Mouse (Mus musculus): ENCODE results near the gene Ak5.
"Not testable (repeated sequence)": the region's sequence is repeated elsewhere in the genome, so short reads cannot be mapped to it uniquely, and the experiment has no call there.

Ak5 gene

GRCm38 (mm10) chr3:152477796-152478527 lies 190.2 kb downstream of the Ak5 start:
- peak; percentile 59 for DNase-seq (ENCODE audit: low read depth, low spot score)

- no peak for DNase-seq (ENCODE audit: low read depth, low spot score)
Observed at GRCm38 (mm10) chr3:152475894-152476293, 192.3 kb downstream of the Ak5 start.

- no peak for DNase-seq (ENCODE audit: low read depth, low spot score)
Observed at GRCm38 (mm10) chr3:152475278-152475669, 192.9 kb downstream of the Ak5 start.

GRCm38 (mm10) chr3:152474582-152475277 lies 193.4 kb downstream of the Ak5 start:
- DNase-seq (ENCODE audit: low read depth, low spot score): peak; percentile 77

GRCm38 (mm10) chr3:152472676-152473075 lies 195.5 kb downstream of the Ak5 start:
- DNase-seq (ENCODE audit: low read depth, low spot score): no peak

- DNase-seq (ENCODE audit: low read depth, low spot score): no peak
Observed at GRCm38 (mm10) chr3:152470347-152470746, 197.8 kb downstream of the Ak5 start.

- no peak for DNase-seq (ENCODE audit: low read depth, low spot score)
Observed at GRCm38 (mm10) chr3:152469423-152470200, 198.5 kb downstream of the Ak5 start.

- DNase-seq (ENCODE audit: low read depth, low spot score): no peak
Observed at GRCm38 (mm10) chr3:152468569-152469041, 199.6 kb downstream of the Ak5 start.

GRCm38 (mm10) chr3:152468032-152468431 lies 200.1 kb downstream of the Ak5 start:
- no peak for DNase-seq (ENCODE audit: low read depth, low spot score)

- no peak for DNase-seq (ENCODE audit: low read depth, low spot score)
Observed at GRCm38 (mm10) chr3:152467312-152467711, 200.8 kb downstream of the Ak5 start.

GRCm38 (mm10) chr3:152466849-152467248 lies 201.3 kb downstream of the Ak5 start:
- no peak for DNase-seq (ENCODE audit: low read depth, low spot score)

GRCm38 (mm10) chr3:152465338-152465737 lies 202.8 kb downstream of the Ak5 start:
- no peak for DNase-seq (ENCODE audit: low read depth, low spot score)

GRCm38 (mm10) chr3:152464462-152464861 lies 203.7 kb downstream of the Ak5 start:
- DNase-seq (ENCODE audit: low read depth, low spot score): no peak

- DNase-seq (ENCODE audit: low read depth, low spot score): no peak
Observed at GRCm38 (mm10) chr3:152462900-152463299, 205.3 kb downstream of the Ak5 start.

- no peak for DNase-seq (ENCODE audit: low read depth, low spot score)
Observed at GRCm38 (mm10) chr3:152462038-152462547, 206.1 kb downstream of the Ak5 start.

GRCm38 (mm10) chr3:152460802-152461201 lies 207.4 kb downstream of the Ak5 start:
- DNase-seq (ENCODE audit: low read depth, low spot score): no peak

GRCm38 (mm10) chr3:152458875-152459274 lies 209.3 kb downstream of the Ak5 start:
- DNase-seq (ENCODE audit: low read depth, low spot score): not testable (repeated sequence)

GRCm38 (mm10) chr3:152457308-152458035 lies 210.7 kb downstream of the Ak5 start:
- no peak for DNase-seq (ENCODE audit: low read depth, low spot score)

GRCm38 (mm10) chr3:152453163-152453562 lies 215.0 kb downstream of the Ak5 start:
- no peak for DNase-seq (ENCODE audit: low read depth, low spot score)

GRCm38 (mm10) chr3:152446966-152447365 lies 221.2 kb downstream of the Ak5 start:
- DNase-seq (ENCODE audit: low read depth, low spot score): no peak

GRCm38 (mm10) chr3:152444114-152444513 lies 224.0 kb downstream of the Ak5 start:
- DNase-seq (ENCODE audit: low read depth, low spot score): no peak
